Mouse (Mus musculus) MEL (cell line): ENCODE data around the gene Fam181b. TPM values are rescaled to one million over a fixed set of nuclear protein-coding genes. Genes with fewer than 3 reads are reported as not detected.

Source experiments
- DNase-seq: peaks from one replicate; pipeline ENCODE4 v3.0.0; 2011; ENCODE audit warnings: low read depth, low spot score
- H3K27ac ChIP-seq: 2 replicates; pipeline ENCODE4 v1.5.1; 2012; ENCODE audit warnings: low read depth, mild to moderate bottlenecking, control low read depth, low read length, moderate library complexity; ENCODE audit not compliant: control insufficient read depth
- H3K27me3 ChIP-seq, 2 experiments: fragments of 150-350 bp in 1 of 2; sonication (generic) in 1 of 2; 2 replicates each; pipeline ENCODE4 v1.6.1; 2012; ENCODE audit warnings: low read length in 2 of 2, mild to moderate bottlenecking in 2 of 2, improper control_type of control experiment in 1 of 2, moderate library complexity in 1 of 2; ENCODE audit not compliant: insufficient read depth in 2 of 2, control insufficient read depth in 1 of 2
- H3K36me3 ChIP-seq, 2 experiments: 2 replicates each; pipeline ENCODE4 v1.6.1; 2012 to 2014; ENCODE audit warnings: low read length in 2 of 2, improper control_type of control experiment in 1 of 2, inconsistent platforms in 1 of 2, mild to moderate bottlenecking in 1 of 2; ENCODE audit not compliant: insufficient read depth in 2 of 2, control insufficient read depth in 1 of 2
- H3K4me1 ChIP-seq, 2 experiments: fragments of 150-350 bp in 1 of 2; sonication (generic) in 1 of 2; 2 replicates each; pipeline ENCODE4 v1.6.1; 2012; ENCODE audit warnings: low read length in 2 of 2, improper control_type of control experiment in 1 of 2, mild to moderate bottlenecking in 1 of 2; ENCODE audit not compliant: insufficient read depth in 2 of 2, control insufficient read depth in 1 of 2
- H3K4me3 ChIP-seq, 2 experiments: fragments of 150-350 bp in 1 of 2; sonication (generic) in 1 of 2; 2 replicates each; pipeline ENCODE4 v1.5.1; 2012; ENCODE audit warnings: low read depth in 2 of 2, low read length in 2 of 2, mild to moderate bottlenecking in 2 of 2, moderate library complexity in 2 of 2, control low read depth in 1 of 2, improper control_type of control experiment in 1 of 2; ENCODE audit not compliant: control insufficient read depth in 1 of 2, insufficient read depth in 1 of 2
- H3K79me2 ChIP-seq: 2 replicates; pipeline ENCODE4 v1.6.1; 2012; ENCODE audit warnings: mild to moderate bottlenecking, low read length, moderate library complexity; ENCODE audit not compliant: control insufficient read depth, poor library complexity, insufficient read depth
- H3K9ac ChIP-seq: 2 replicates; pipeline ENCODE4 v1.6.1; 2012; ENCODE audit warnings: low read depth, mild to moderate bottlenecking, control low read depth, low read length, moderate library complexity; ENCODE audit not compliant: control insufficient read depth, poor library complexity, severe bottlenecking
- H3K9me3 ChIP-seq: fragments of 150-350 bp; sonication (generic); replicated peaks from 2 replicates; pipeline ENCODE4 v1.6.1; 2012; ENCODE audit warnings: mild to moderate bottlenecking, low read length, improper control_type of control experiment, moderate library complexity; ENCODE audit not compliant: insufficient read depth
- CHD1 ChIP-seq: IDR thresholded peaks from 2 replicates; pipeline ENCODE4 v1.6.1; 2012; ENCODE audit warnings: low read depth, mild to moderate bottlenecking, inconsistent platforms, low read length, improper control_type of control experiment
- ELF1 ChIP-seq: IDR thresholded peaks from 2 replicates; pipeline ENCODE4 v1.6.1; 2014; ENCODE audit warnings: low read depth, mild to moderate bottlenecking, inconsistent platforms, low read length, improper control_type of control experiment, moderate library complexity
- GATA1 ChIP-seq: IDR thresholded peaks from 2 replicates; pipeline ENCODE4 v1.6.1; 2011; ENCODE audit warnings: low read depth, low read length, improper control_type of control experiment
- HCFC1 ChIP-seq: IDR thresholded peaks from 2 replicates; pipeline ENCODE4 v1.6.1; 2012; ENCODE audit warnings: low read depth, mild to moderate bottlenecking, inconsistent platforms, low read length, improper control_type of control experiment, moderate library complexity
- MAZ ChIP-seq: IDR thresholded peaks from 2 replicates; pipeline ENCODE4 v1.6.1; 2012; ENCODE audit warnings: low read depth, mild to moderate bottlenecking, inconsistent platforms, low read length, improper control_type of control experiment
- MYB ChIP-seq: IDR thresholded peaks from 2 replicates; pipeline ENCODE4 v1.6.1; 2011; ENCODE audit warnings: mild to moderate bottlenecking, low read depth, low read length, improper control_type of control experiment
- NELFE ChIP-seq: IDR thresholded peaks from 2 replicates; pipeline ENCODE4 v1.6.1; 2011; ENCODE audit warnings: low read depth, low read length, improper control_type of control experiment
- POLR2A ChIP-seq, 2 experiments: IDR thresholded peaks; 2 replicates each; pipeline ENCODE4 v1.6.1; 2011 to 2012; ENCODE audit warnings: low read length in 2 of 2, mild to moderate bottlenecking in 2 of 2, control low read depth in 1 of 2, improper control_type of control experiment in 1 of 2, low read depth in 1 of 2, moderate library complexity in 1 of 2; ENCODE audit not compliant: control insufficient read depth in 1 of 2, insufficient read depth in 1 of 2, poor library complexity in 1 of 2
- POLR2AphosphoS5 ChIP-seq: IDR thresholded peaks from 2 replicates; pipeline ENCODE4 v1.6.1; 2012; ENCODE audit warnings: low read depth, borderline replicate concordance, mild to moderate bottlenecking, inconsistent platforms, low read length, moderate library complexity, mixed read lengths
- RAD21 ChIP-seq: IDR thresholded peaks from 2 replicates; pipeline ENCODE4 v1.6.1; 2011; ENCODE audit warnings: mild to moderate bottlenecking, low read depth, low read length, improper control_type of control experiment
- RCOR1 ChIP-seq: IDR thresholded peaks from 2 replicates; pipeline ENCODE4 v1.6.1; 2012; ENCODE audit warnings: low read depth, mild to moderate bottlenecking, inconsistent platforms, low read length, improper control_type of control experiment
- SIN3A ChIP-seq: IDR thresholded peaks from 2 replicates; pipeline ENCODE4 v1.6.1; 2012; ENCODE audit warnings: low read length, improper control_type of control experiment, inconsistent platforms
- SMC3 ChIP-seq: IDR thresholded peaks from 2 replicates; pipeline ENCODE4 v1.6.1; 2011; ENCODE audit warnings: low read depth, low read length, improper control_type of control experiment
- TBP ChIP-seq: IDR thresholded peaks from 2 replicates; pipeline ENCODE4 v1.8.0; 2011; ENCODE audit warnings: low read depth, low read length, improper control_type of control experiment
- TCF12 ChIP-seq: IDR thresholded peaks from 2 replicates; pipeline ENCODE4 v1.6.1; 2014; ENCODE audit warnings: low read depth, mild to moderate bottlenecking, inconsistent platforms, low read length, improper control_type of control experiment, moderate library complexity
- USF1 ChIP-seq: IDR thresholded peaks from 2 replicates; pipeline ENCODE4 v1.6.1; 2014; ENCODE audit warnings: low read depth, mild to moderate bottlenecking, inconsistent platforms, low read length, improper control_type of control experiment, moderate library complexity
- USF2 ChIP-seq, 2 experiments: IDR thresholded peaks; 2 replicates each; pipeline ENCODE4 v1.6.1; 2011 to 2012; ENCODE audit warnings: improper control_type of control experiment in 2 of 2, low read length in 2 of 2, borderline replicate concordance in 1 of 2, inconsistent platforms in 1 of 2, low read depth in 1 of 2, mild to moderate bottlenecking in 1 of 2; ENCODE audit not compliant: insufficient read depth in 1 of 2
- ZKSCAN1 ChIP-seq: IDR thresholded peaks from 2 replicates; pipeline ENCODE4 v1.6.1; 2012; ENCODE audit warnings: low read depth, mild to moderate bottlenecking, inconsistent platforms, low read length, improper control_type of control experiment, moderate library complexity
- polyA plus RNA-seq, 2 experiments: library from polyadenylated mRNA; stranded (reverse) in 1 of 2; unstranded in 1 of 2; fragments of >175 nt in 1 of 2; fragments of >200 nt in 1 of 2; gene quantifications; 2 replicates each; pipeline versions ENCODE4 v1.2.1 to v1.2.4; 2012; ENCODE audit warnings: low replicate concordance in 2 of 2, low read depth in 1 of 2; ENCODE audit not compliant: insufficient read length in 2 of 2, insufficient read depth in 1 of 2, missing spikeins in 1 of 2
- total RNA-seq: library from RNA; depleted of rRNA; stranded (reverse); fragments of 300-350 nt; gene quantifications from 2 replicates; pipeline ENCODE4 v1.2.3, GENCODE M21; 2012; rRNA removed

The Fam181b gene
- total RNA-seq: not detected in 2 replicates
- polyA plus RNA-seq: not detected

GRCm38 (mm10) chr7:93079785-93080730 lies at the start of gene Fam181b:
TSS of gene Fam181b (plus strand) at chr7:93079865.
- H3K9ac ChIP-seq: no peak within 1 kb of the TSS
- no peaks in the 10 kb centered on the region for H3K79me2 ChIP-seq
- no peaks in the 10 kb centered on the region for H3K4me1 ChIP-seq
- H3K9me3 ChIP-seq: no peaks in the 10 kb centered on the region
- H3K27ac ChIP-seq: no peak within 1 kb of the TSS
- no peak within 1 kb of the TSS for H3K4me3 ChIP-seq
- no peaks in the 10 kb centered on the region for H3K36me3 ChIP-seq
- H3K27me3 ChIP-seq: no peaks in the 10 kb centered on the region
- no peak for DNase-seq
- no peak for TF ChIP-seq NELFE
- TF ChIP-seq TCF12: no peak
- no peak for TF ChIP-seq TBP
- TF ChIP-seq MYB: no peak
- no peak for TF ChIP-seq POLR2A (IDR thresholded peaks at IDR 0.05; ENCODE audit: control insufficient read depth in 1 of 2, insufficient read depth in 1 of 2, low read depth in 1 of 2, low read length in 2 of 2, poor library complexity in 1 of 2)

GRCm38 (mm10) chr7:93037763-93038471 lies 41.7 kb upstream of the Fam181b start:
- no peaks in the 10 kb centered on the region for H3K36me3 ChIP-seq
- H3K4me3 ChIP-seq: no peak overlapping the region
- no peaks in the 10 kb centered on the region for H3K4me1 ChIP-seq
- TF ChIP-seq POLR2AphosphoS5: no peak
- no peak for TF ChIP-seq NELFE
- no peak for TF ChIP-seq ELF1
- TF ChIP-seq MAZ: no peak
- TF ChIP-seq CHD1: no peak
- TF ChIP-seq MYB: no peak
- TF ChIP-seq GATA1: no peak
- TF ChIP-seq TCF12: no peak
- no peak for TF ChIP-seq USF2 (IDR thresholded peaks at IDR 0.05; ENCODE audit: borderline replicate concordance in 1 of 2, insufficient read depth in 1 of 2, low read depth in 1 of 2, low read length in 2 of 2)
- no peak for TF ChIP-seq HCFC1
- no peak for TF ChIP-seq SIN3A
- TF ChIP-seq RAD21: no peak
- TF ChIP-seq RCOR1: no peak
- TF ChIP-seq USF1: no peak
- no peak for TF ChIP-seq SMC3
- TF ChIP-seq ZKSCAN1: no peak
- no peaks in the 10 kb centered on the region for H3K27me3 ChIP-seq
- H3K9me3 ChIP-seq: no peaks in the 10 kb centered on the region; the same call in 1 of the 2 replicates
- no peak for DNase-seq
- no peaks in the 10 kb centered on the region for H3K79me2 ChIP-seq
- no peak overlapping the region for H3K27ac ChIP-seq
- H3K9ac ChIP-seq: no peak overlapping the region
